Mouse (Mus musculus) liver, postnatal 0 days (tissue): ENCODE measurements around the gene Spp1.

Source experiments
- CTCF ChIP-seq: sonication (generic); IDR thresholded peaks from 2 replicates; pipeline ENCODE4 v1.5.1; 2016; ENCODE audit warnings: antibody characterized with exemption, low read depth
- EP300 ChIP-seq: IDR thresholded peaks from 2 replicates; pipeline ENCODE4 v1.6.1; 2016; ENCODE audit warnings: antibody characterized with exemption, low read depth, mild to moderate bottlenecking

DNA sequence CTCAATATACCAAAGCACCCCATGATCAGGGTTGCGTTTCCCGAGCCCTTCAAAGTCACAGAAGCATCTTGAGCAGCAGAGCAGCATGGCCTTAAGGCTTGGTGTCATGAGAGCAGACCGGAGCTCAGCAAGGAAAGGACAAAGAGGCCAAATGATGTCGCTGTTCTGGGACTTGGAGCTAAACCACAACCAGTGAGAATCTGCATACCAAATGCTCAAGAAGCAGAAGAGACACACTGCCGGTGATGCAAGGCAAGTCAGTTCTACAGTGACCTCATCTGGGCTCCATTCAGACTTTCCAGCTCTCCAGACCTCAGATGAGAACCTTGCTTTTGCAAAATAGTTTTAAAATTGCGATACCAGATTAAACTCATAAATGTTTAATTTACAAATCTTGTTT, 38.6 kb upstream of the Spp1 start:
- TF ChIP-seq CTCF (no peak), EP300 (no peak)
